Mouse (Mus musculus) kidney, adult 18-20 months (tissue): ENCODE data around the gene Eif2d.

Experiments
- DNase-seq: peaks from one replicate; pipeline ENCODE4 v3.0.0; 2021

The Eif2d gene

GRCm38 (mm10) chr1:131223345-131223744 is 70.4 kb downstream of the Eif2d start:
- no peak for DNase-seq

- peak; percentile 27 for DNase-seq
These were observed 72.0 kb downstream of the Eif2d start for GRCm38 (mm10) chr1:131224848-131225471.

DNA sequence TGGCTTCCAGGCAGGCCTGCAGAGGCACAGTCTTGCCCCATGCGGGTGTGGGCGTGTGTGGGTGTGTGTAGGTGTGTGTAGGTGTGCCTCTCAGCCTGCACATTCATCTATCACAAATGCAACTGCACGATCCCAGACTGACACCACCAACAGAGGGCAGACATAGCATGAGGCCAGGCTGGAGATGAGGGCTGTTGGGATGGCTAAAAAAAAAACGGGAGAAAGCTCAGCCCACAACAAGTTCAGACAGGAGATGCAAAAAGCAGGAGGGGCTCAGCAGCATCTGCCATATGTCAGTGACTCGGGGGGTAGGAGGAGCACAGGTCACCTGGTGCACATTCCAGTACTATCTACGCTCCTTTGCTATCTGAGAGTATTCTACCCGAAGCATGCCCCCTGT is 75.2 kb downstream of the Eif2d start:
- DNase-seq, result no peak

DNA sequence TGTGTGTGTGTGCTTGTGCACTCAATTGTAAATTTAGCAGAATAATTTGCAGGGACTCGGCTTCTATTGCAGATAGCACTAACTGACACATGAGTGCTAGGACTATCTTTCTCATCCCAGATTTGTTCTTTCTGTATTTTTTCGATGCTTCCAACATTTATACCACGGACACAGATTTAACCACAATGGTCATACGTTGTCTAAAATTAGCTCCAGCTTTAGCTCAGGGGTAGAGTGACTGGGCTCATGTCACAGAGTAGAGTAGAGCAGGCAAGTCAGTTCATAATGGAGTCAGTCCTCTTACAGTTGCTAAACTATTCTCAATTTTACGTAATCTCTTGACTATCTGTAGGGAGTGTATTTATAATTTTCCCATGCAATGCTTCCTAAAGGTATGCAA is 75.7 kb downstream of the Eif2d start:
- no peak for DNase-seq

DNA sequence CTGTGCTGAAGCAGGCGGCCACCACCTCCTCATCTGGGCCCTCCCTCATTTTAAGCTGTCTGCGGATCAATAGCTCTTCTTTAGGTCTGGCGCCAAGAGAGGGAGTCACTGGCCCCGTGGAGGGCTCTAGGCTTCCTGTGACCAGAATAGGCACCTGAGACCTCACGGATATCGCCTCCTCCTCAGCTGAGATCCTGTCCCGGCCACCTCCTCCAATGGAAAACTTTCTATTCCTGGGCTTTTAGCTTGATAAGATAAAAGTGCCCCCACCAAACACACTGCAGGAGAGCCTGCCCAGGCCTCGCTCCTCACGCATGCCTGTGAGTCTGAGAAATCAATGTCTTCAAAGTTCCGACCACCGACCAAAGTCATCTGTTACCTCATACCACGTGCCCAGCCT is 80.5 kb downstream of the Eif2d start:
- DNase-seq, result no peak

GRCm38 (mm10) chr1:131236077-131236476 is 83.1 kb downstream of the Eif2d start:
- DNase-seq, result no peak
